Mouse (Mus musculus): ENCODE measurements around the gene Tpst1. TPM values are rescaled to one million over a fixed set of nuclear protein-coding genes. Genes with fewer than 3 reads are reported as not detected.

Gene Tpst1
- polyA plus RNA-seq, 1 experiment from 2014 or later: 60.4 TPM

DNA sequence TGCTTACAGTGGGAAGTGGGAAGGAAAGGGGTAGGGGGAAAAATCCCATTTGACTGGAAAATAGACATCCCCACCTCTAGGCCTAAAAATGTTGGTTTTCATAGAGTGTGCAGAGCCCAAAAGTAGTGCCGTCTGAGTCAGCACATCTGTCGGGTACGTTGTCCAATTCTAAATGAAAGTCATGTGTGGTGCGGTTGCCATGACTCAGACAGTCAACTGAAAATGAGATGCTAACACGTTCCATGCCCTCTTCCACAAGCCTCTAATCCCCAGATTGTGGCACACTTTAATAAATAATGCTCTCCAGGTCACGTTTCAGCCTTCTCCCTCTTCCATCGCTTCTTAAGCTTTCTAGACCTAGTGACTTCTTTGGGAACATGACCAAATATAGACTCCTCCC lies 43.7 kb downstream of the Tpst1 start:
- no peak for DNase-seq (ENCODE audit: low spot score)
- peaks cover 41% of the 10 kb centered on the region for H3K36me3 ChIP-seq
- H3K27me3 ChIP-seq (ENCODE audit: low read depth, poor library complexity, severe bottlenecking): no peaks in the 10 kb centered on the region
- H3K4me3 ChIP-seq: no peak overlapping the region
- H3K27ac ChIP-seq (replicated peaks): no peak overlapping the region
- H3K4me1 ChIP-seq: no peaks in the 10 kb centered on the region
- H3K9me3 ChIP-seq (replicated peaks): no peaks in the 10 kb centered on the region
- WGBS: 90% methylated on average over 7 of the region's 7 CpGs

DNA sequence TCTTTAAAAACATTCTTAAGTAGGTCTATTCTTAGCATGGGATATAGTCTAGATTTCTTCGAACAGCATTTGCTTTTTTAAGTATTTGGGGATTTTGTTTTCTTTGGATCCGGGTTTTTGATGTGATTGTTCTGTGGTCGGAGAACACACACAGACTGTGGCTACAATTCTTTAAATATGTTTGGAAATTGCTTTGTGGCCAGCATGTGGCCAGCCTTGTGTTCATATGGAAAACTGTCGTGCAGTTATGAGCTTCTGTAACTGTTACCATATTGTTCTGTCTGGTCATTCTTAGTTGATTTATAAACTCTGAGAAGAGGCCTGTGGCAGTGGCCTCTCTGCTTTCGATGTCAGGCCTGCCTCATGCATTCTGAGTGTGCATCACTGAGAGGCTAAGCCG lies 44.8 kb downstream of the Tpst1 start:
- Histone ChIP-seq H3K27me3 (ENCODE audit: low read depth, poor library complexity, severe bottlenecking) (no peaks in the 10 kb centered on the region), H3K9me3 (replicated peaks) (no peaks in the 10 kb centered on the region), H3K27ac (replicated peaks) (no peak overlapping the region), H3K4me3 (no peak overlapping the region), H3K4me1 (no peaks in the 10 kb centered on the region), H3K36me3 (peaks cover 41% of the 10 kb centered on the region)
- DNase-seq (ENCODE audit: low spot score): no peak
- 90% methylated on average over 6 of the region's 6 CpGs for WGBS

DNA sequence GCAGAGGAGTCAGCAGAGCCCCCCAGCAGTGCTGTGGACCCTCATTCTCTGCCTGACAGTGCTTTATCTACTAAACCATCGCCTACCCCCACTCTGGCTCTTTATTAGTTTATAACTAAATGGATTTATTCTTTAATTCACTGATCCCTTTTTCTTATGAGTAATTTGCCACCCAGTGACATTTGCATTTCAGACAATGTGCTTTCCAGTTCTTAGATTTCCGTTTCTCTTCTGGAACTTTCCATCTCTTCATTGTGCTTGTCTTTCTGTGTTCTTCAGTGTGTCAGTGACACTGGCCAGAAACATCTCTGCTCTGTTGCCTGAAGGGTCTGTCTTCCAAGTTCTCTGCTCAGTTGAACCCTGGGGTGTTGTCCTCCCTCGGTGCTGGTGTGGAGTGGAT lies 46.1 kb downstream of the Tpst1 start:
- no peaks in the 10 kb centered on the region for H3K9me3 ChIP-seq (replicated peaks)
- H3K4me1 ChIP-seq: no peaks in the 10 kb centered on the region
- H3K27me3 ChIP-seq (ENCODE audit: low read depth, poor library complexity, severe bottlenecking): no peaks in the 10 kb centered on the region
- H3K4me3 ChIP-seq: no peak overlapping the region
- no peak overlapping the region for H3K27ac ChIP-seq (replicated peaks)
- no peak for DNase-seq (ENCODE audit: low spot score)
- 87% methylated on average over 3 of the region's 3 CpGs for WGBS
- peaks cover 38% of the 10 kb centered on the region for H3K36me3 ChIP-seq

GRCm38 (mm10) chr5:130120070-130120736 lies 47.1 kb downstream of the Tpst1 start:
- H3K27ac ChIP-seq (replicated peaks): no peak overlapping the region
- no peaks in the 10 kb centered on the region for H3K27me3 ChIP-seq (ENCODE audit: low read depth, poor library complexity, severe bottlenecking)
- no peaks in the 10 kb centered on the region for H3K9me3 ChIP-seq (replicated peaks)
- WGBS: 93% methylated on average over 12 of the region's 12 CpGs
- DNase-seq (ENCODE audit: low spot score): no peak
- no peak overlapping the region for H3K4me3 ChIP-seq
- H3K4me1 ChIP-seq: no peaks in the 10 kb centered on the region
- peaks cover 28% of the 10 kb centered on the region for H3K36me3 ChIP-seq

DNA sequence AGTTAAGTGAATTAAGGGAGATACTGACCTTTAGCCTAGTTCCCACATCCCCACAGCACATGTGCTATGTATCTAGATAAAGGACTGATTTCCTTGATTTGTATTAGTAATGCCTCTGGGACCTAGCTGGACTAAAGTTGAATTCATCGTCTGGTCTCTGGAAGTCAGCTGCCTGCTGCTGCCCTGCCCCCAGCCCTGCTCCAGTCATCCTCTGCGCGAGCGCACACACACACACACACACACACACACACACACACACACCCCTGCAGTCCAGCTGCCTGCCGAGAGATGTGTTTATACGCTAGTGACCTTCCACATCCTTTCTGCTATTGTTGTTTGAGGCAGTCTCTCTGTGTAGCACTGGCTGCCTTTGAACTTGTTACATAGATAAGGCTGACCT lies 47.8 kb downstream of the Tpst1 start:
- no peak overlapping the region for H3K27ac ChIP-seq (replicated peaks)
- DNase-seq (ENCODE audit: low spot score): peak; percentile 27
- no peaks in the 10 kb centered on the region for H3K9me3 ChIP-seq (replicated peaks)
- H3K36me3 ChIP-seq: peaks cover 25% of the 10 kb centered on the region
- 81% methylated on average over 6 of the region's 6 CpGs for WGBS
- no peaks in the 10 kb centered on the region for H3K27me3 ChIP-seq (ENCODE audit: low read depth, poor library complexity, severe bottlenecking)
- no peaks in the 10 kb centered on the region for H3K4me1 ChIP-seq
- H3K4me3 ChIP-seq: no peak overlapping the region

GRCm38 (mm10) chr5:130122355-130122754 lies 49.2 kb downstream of the Tpst1 start:
- H3K4me1 ChIP-seq: no peaks in the 10 kb centered on the region
- no peak overlapping the region for H3K27ac ChIP-seq (replicated peaks)
- 88% methylated on average over 2 of the region's 2 CpGs for WGBS
- DNase-seq (ENCODE audit: low spot score): no peak
- no peaks in the 10 kb centered on the region for H3K9me3 ChIP-seq (replicated peaks)
- H3K36me3 ChIP-seq: peaks cover 12% of the 10 kb centered on the region
- no peak overlapping the region for H3K4me3 ChIP-seq
- no peaks in the 10 kb centered on the region for H3K27me3 ChIP-seq (ENCODE audit: low read depth, poor library complexity, severe bottlenecking)

DNA sequence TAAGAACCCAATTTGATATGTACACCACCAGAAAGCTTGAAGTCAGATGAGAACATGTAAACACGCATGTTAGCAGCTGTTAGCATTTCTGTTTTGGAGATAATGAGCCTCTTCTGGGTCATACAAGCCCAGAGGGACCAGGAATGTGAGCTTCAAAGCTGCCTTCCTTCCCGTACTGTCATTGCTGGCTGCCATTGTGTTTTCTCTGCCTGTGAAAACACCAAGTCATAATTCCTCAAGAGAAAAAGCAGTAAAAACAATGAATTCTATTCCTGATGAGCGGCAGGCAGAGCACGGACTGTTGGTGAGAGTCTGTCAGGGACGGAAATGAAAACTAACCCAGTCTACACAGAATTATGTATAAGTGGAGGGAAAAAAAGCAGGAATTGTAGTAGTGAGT lies 51.1 kb downstream of the Tpst1 start:
- Histone ChIP-seq H3K36me3 (peaks cover 12% of the 10 kb centered on the region), H3K27me3 (ENCODE audit: low read depth, poor library complexity, severe bottlenecking) (no peaks in the 10 kb centered on the region), H3K4me1 (no peaks in the 10 kb centered on the region), H3K27ac (replicated peaks) (no peak overlapping the region), H3K4me3 (no peak overlapping the region), H3K9me3 (replicated peaks) (no peaks in the 10 kb centered on the region)
- DNase-seq (ENCODE audit: low spot score): no peak
- 88% methylated on average over 5 of the region's 5 CpGs for WGBS

DNA sequence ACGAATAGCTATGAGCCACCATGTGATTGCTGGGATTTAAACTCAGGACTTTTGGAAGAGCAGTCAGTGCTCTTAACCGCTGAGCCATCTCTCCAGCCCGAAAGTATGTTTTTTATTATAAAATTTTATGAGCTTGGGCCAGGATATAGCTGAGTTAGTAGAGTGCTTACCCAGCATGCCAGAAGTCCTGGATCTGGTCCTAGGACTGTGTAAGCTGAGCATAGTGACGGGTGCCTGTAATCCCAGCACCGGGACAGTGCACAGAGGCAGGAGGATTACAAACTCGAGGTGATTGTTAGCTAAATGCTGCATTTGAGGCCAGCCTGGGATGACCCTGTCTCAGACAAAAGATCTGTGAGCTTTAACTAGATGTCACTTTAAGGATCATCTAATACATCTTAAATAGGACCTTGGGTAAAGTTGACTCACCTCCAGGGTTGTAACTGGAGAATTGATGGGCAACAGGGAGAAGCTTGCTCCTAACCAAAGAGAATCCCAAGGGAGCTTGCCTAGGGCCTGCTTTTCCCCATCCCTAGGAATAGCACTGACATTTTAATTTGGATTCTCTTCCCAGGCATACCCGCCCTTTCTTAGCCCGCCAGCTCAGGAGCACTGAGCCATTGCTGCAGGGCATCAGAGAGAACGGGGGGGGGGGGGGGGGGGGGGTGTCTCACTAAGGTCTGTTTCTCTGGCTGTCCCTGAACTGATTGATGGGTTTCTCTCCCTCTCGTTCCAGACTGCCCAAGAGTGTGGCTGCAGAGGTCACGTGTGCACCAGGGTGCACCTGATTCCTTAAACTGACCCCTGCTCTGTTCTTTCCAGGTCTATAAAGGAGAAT lies 55.8 kb downstream of the Tpst1 start:
- DNase-seq (ENCODE audit: low spot score): no peak
- H3K4me3 ChIP-seq: no peak overlapping the region
- no peaks in the 10 kb centered on the region for H3K4me1 ChIP-seq
- no peaks in the 10 kb centered on the region for H3K27me3 ChIP-seq (ENCODE audit: low read depth, poor library complexity, severe bottlenecking)
- no peaks in the 10 kb centered on the region for H3K9me3 ChIP-seq (replicated peaks)
- no peak overlapping the region for H3K27ac ChIP-seq (replicated peaks)
- WGBS: 80% methylated on average over 10 of the region's 11 CpGs
- H3K36me3 ChIP-seq: peaks cover 25% of the 10 kb centered on the region

- Histone ChIP-seq H3K4me1 (no peaks in the 10 kb centered on the region), H3K36me3 (peaks cover 28% of the 10 kb centered on the region), H3K27ac (replicated peaks) (no peak overlapping the region), H3K4me3 (no peak overlapping the region), H3K27me3 (ENCODE audit: low read depth, poor library complexity, severe bottlenecking) (no peaks in the 10 kb centered on the region), H3K9me3 (replicated peaks) (no peaks in the 10 kb centered on the region)
- no peak for DNase-seq (ENCODE audit: low spot score)
- 92% methylated on average over 5 of the region's 5 CpGs for WGBS
These were observed 56.3 kb downstream of the Tpst1 start for GRCm38 (mm10) chr5:130129524-130129793.

DNA sequence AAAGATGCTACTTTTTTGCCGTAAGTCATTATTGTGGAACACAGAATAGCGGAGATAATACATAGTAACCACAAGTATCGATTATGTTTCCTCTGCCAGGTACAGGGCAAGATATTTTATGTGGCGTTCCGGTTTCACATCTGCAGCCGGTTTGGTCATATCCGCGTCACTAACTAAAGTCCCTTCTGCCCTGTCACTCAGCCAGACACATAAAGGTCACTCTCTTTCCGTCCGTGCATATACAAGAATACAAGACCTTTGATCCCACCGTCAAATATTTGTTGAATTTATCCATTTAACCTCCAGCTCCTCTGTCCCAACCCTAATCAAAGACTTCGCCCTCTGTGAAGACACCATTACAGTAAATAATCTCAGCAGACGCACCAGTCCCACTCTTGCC lies 63.5 kb downstream of the Tpst1 start:
- Histone ChIP-seq H3K27ac (replicated peaks) (no peak overlapping the region), H3K4me1 (no peaks in the 10 kb centered on the region), H3K9me3 (replicated peaks) (no peaks in the 10 kb centered on the region), H3K4me3 (no peak overlapping the region), H3K36me3 (peaks cover 35% of the 10 kb centered on the region), H3K27me3 (ENCODE audit: low read depth, poor library complexity, severe bottlenecking) (no peaks in the 10 kb centered on the region)
- no peak for DNase-seq (ENCODE audit: low spot score)
- 93% methylated on average over 13 of the region's 13 CpGs for WGBS

DNA sequence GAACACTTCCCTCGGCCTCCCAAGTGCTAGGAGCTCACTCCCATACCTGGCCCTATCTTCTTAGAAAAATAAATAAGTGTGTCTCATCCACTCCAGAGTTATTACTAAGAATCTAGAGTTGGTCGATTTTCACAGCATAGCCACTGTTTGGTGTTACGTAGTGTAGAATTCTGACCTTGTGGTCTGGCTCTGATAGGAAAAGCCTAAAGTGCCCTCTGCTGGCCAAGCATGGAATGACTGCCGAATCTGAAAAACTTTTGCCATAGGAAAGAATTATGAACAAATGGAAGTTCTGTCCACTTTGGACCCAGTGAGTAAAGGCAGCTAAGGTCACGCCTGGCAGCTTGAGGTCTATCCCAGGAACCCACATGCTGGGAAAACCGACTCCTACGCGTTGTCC lies 66.3 kb downstream of the Tpst1 start:
- H3K9me3 ChIP-seq (replicated peaks): no peaks in the 10 kb centered on the region
- peak; percentile 71 for DNase-seq (ENCODE audit: low spot score)
- peaks cover 30% of the 10 kb centered on the region for H3K36me3 ChIP-seq
- WGBS: 36% methylated on average over 8 of the region's 8 CpGs
- H3K27me3 ChIP-seq (ENCODE audit: low read depth, poor library complexity, severe bottlenecking): peaks cover 6% of the 10 kb centered on the region; the same call in 1 of the 2 replicates
- H3K4me1 ChIP-seq: peaks cover 8% of the 10 kb centered on the region
- no peak overlapping the region for H3K27ac ChIP-seq (replicated peaks)
- H3K4me3 ChIP-seq: no peak overlapping the region

DNA sequence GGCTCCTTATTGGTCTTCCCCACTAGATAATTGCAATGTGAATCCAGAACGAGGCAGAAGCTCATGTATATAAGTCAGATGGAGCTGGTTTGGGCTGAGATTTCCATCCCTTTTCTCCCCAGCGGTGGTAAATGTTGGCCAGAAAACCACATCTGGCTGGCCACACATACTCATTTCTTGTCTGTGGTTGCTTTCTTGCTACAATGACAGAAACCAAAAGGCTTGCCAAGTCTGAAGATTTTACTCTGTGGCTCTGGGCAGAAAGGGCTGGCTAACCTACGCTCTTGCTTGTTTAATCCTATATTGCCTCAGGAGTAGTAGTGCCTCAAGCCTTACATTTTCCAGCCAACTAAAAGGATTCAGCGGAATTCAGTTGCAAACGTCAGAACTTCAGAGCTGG lies 68.0 kb downstream of the Tpst1 start:
- H3K4me3 ChIP-seq: no peak overlapping the region
- no peak for DNase-seq (ENCODE audit: low spot score)
- peaks cover 15% of the 10 kb centered on the region for H3K36me3 ChIP-seq
- H3K4me1 ChIP-seq: peaks cover 23% of the 10 kb centered on the region
- WGBS: 86% methylated on average over 5 of the region's 5 CpGs
- H3K27ac ChIP-seq (replicated peaks): no peak overlapping the region
- H3K27me3 ChIP-seq (ENCODE audit: low read depth, poor library complexity, severe bottlenecking): peaks cover 14% of the 10 kb centered on the region
- H3K9me3 ChIP-seq (replicated peaks): no peaks in the 10 kb centered on the region

DNA sequence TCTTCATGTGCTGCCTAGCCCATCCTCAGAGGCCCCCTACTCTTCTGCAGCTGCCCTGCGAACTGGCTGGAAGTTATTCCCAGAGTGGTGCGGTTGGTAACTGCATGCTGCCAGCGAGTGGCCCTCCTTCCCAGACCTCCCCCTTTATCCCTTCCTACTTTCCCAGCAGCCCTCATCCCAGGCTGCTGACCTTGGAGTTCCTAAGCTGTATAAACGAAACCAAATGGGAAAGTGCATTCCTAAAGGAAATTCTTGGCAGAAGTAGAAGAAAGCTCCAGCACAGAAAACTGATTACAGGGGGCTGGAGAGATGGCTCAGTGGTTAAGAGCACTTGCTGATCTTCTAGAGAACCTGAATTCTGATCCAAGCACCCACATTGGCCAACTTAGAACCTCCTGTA lies 68.9 kb downstream of the Tpst1 start:
- no peak overlapping the region for H3K27ac ChIP-seq (replicated peaks)
- H3K36me3 ChIP-seq: 0 out of 2 replicates have a peak, but pooled peaks cover 8% of the 10 kb centered on the region
- peaks cover 23% of the 10 kb centered on the region for H3K4me1 ChIP-seq
- 76% methylated on average over 4 of the region's 4 CpGs for WGBS
- H3K4me3 ChIP-seq: no peak overlapping the region
- peaks cover 14% of the 10 kb centered on the region for H3K27me3 ChIP-seq (ENCODE audit: low read depth, poor library complexity, severe bottlenecking)
- no peak for DNase-seq (ENCODE audit: low spot score)
- no peaks in the 10 kb centered on the region for H3K9me3 ChIP-seq (replicated peaks)

Measured in midbrain, embryonic 10.5 days (tissue).